Mouse (Mus musculus) heart, embryonic 15.5 days (tissue): ENCODE data around the gene Dpp6. TPM values are rescaled to one million over a fixed set of nuclear protein-coding genes. Genes with fewer than 3 reads are reported as not detected.

Experiments
- ATAC-seq: fragments of 200-750 bp; cut with Nextera tagmentation; replicated peaks from 2 replicates; pipeline ENCODE4 v1.8.0; 2017; ENCODE audit warnings: low read depth, moderate TSS enrichment; ENCODE audit not compliant: insufficient number of reproducible peaks, insufficient read depth, low FRiP score
- H3K27ac ChIP-seq: fragments of 300-500 bp; sonication (generic); 2 replicates; pipeline ENCODE4 v1.5.1; 2015; ENCODE audit warnings: mild to moderate bottlenecking, inconsistent platforms
- H3K27me3 ChIP-seq: fragments of 300-500 bp; sonication (generic); 2 replicates; pipeline ENCODE4 v1.6.1; 2015; ENCODE audit warnings: inconsistent platforms
- H3K36me3 ChIP-seq: fragments of 300-500 bp; sonication (generic); 2 replicates; pipeline ENCODE4 v1.6.1; 2015; ENCODE audit warnings: mild to moderate bottlenecking, inconsistent platforms
- H3K4me1 ChIP-seq: fragments of 300-500 bp; sonication (generic); replicated peaks from 2 replicates; pipeline ENCODE4 v1.6.1; 2015; ENCODE audit warnings: inconsistent platforms
- H3K4me2 ChIP-seq: fragments of 300-500 bp; sonication (generic); 2 replicates; pipeline ENCODE4 v1.6.1; 2015; ENCODE audit warnings: inconsistent platforms, mild to moderate bottlenecking, moderate library complexity
- H3K4me3 ChIP-seq: fragments of 300-500 bp; sonication (generic); 2 replicates; pipeline ENCODE4 v1.5.1; 2015; ENCODE audit warnings: mild to moderate bottlenecking, inconsistent platforms
- H3K9ac ChIP-seq: fragments of 300-500 bp; sonication (generic); 2 replicates; pipeline ENCODE4 v1.6.1; 2015; ENCODE audit warnings: mild to moderate bottlenecking, inconsistent platforms
- H3K9me3 ChIP-seq: fragments of 300-500 bp; sonication (generic); replicated peaks from 2 replicates; pipeline ENCODE4 v1.6.1; 2016; ENCODE audit warnings: inconsistent platforms
- WGBS: fragments of 180-500 bp; shearing (Covaris S2); methylation state at CpG from one replicate; pipeline ENCODE4 v1.1.7; 2015; ENCODE audit warnings: mixed read lengths; 5-methylcytosine and 5-hydroxymethylcytosine counted together
- polyA plus RNA-seq: library from polyadenylated mRNA; unstranded; fragments of >200 nt; fragmentation: Nextera tagmentation; extraction: Ambion mirVana; gene quantifications from 2 replicates; pipeline ENCODE4 v1.2.1, GENCODE M21; 2015

The Dpp6 gene
- polyA plus RNA-seq, 1 experiment from 2014 or later, result 0.47 TPM

- Histone ChIP-seq H3K27me3 (no peaks in the 10 kb centered on the region), H3K4me3 (no peak overlapping the region), H3K36me3 (no peaks in the 10 kb centered on the region), H3K4me1 (no peaks in the 10 kb centered on the region), H3K27ac (no peak overlapping the region), H3K9ac (no peak overlapping the region), H3K9me3 (no peaks in the 10 kb centered on the region), H3K4me2 (no peak overlapping the region)
- no peak for ATAC-seq
Observed at GRCm38 (mm10) chr5:27203131-27203530, 386.1 kb downstream of the Dpp6 start.

- 54% methylated on average over 3 of the region's 3 CpGs for WGBS
- no peaks in the 10 kb centered on the region for H3K4me1 ChIP-seq
- H3K36me3 ChIP-seq, result no peaks in the 10 kb centered on the region
- ATAC-seq, result no peak
- no peaks in the 10 kb centered on the region for H3K9me3 ChIP-seq
- no peak overlapping the region for H3K4me2 ChIP-seq
- no peak overlapping the region for H3K9ac ChIP-seq
- H3K4me3 ChIP-seq, result no peak overlapping the region
- no peaks in the 10 kb centered on the region for H3K27me3 ChIP-seq
- no peak overlapping the region for H3K27ac ChIP-seq
Observed at GRCm38 (mm10) chr5:27204721-27205120, 387.7 kb downstream of the Dpp6 start.

- no peak overlapping the region for H3K27ac ChIP-seq
- no peaks in the 10 kb centered on the region for H3K4me1 ChIP-seq
- H3K9ac ChIP-seq, result no peak overlapping the region
- H3K4me3 ChIP-seq, result no peak overlapping the region
- H3K27me3 ChIP-seq, result no peaks in the 10 kb centered on the region
- WGBS, result 62% methylated on average over 2 of the region's 2 CpGs
- no peaks in the 10 kb centered on the region for H3K9me3 ChIP-seq
- ATAC-seq, result no peak
- no peak overlapping the region for H3K4me2 ChIP-seq
- H3K36me3 ChIP-seq, result no peaks in the 10 kb centered on the region
Observed at GRCm38 (mm10) chr5:27205754-27206153, 388.8 kb downstream of the Dpp6 start.

GRCm38 (mm10) chr5:27206213-27206612, 389.2 kb downstream of the Dpp6 start:
- Histone ChIP-seq H3K4me3 (no peak overlapping the region), H3K9ac (no peak overlapping the region), H3K36me3 (no peaks in the 10 kb centered on the region), H3K9me3 (no peaks in the 10 kb centered on the region), H3K27me3 (no peaks in the 10 kb centered on the region), H3K4me1 (no peaks in the 10 kb centered on the region), H3K27ac (no peak overlapping the region), H3K4me2 (no peak overlapping the region)
- ATAC-seq, result no peak
- 77% methylated on average over 7 of the region's 7 CpGs for WGBS

- 70% methylated on average over 2 of the region's 2 CpGs for WGBS
- Histone ChIP-seq H3K27me3 (no peaks in the 10 kb centered on the region), H3K9me3 (no peaks in the 10 kb centered on the region), H3K4me3 (no peak overlapping the region), H3K4me1 (no peaks in the 10 kb centered on the region), H3K36me3 (no peaks in the 10 kb centered on the region), H3K27ac (no peak overlapping the region), H3K9ac (no peak overlapping the region), H3K4me2 (no peak overlapping the region)
- no peak for ATAC-seq
Observed at GRCm38 (mm10) chr5:27220116-27220515, 403.1 kb downstream of the Dpp6 start.

- Histone ChIP-seq H3K9me3 (no peaks in the 10 kb centered on the region), H3K4me1 (no peaks in the 10 kb centered on the region), H3K27ac (no peak overlapping the region), H3K36me3 (no peaks in the 10 kb centered on the region), H3K4me2 (no peak overlapping the region), H3K4me3 (no peak overlapping the region), H3K27me3 (no peaks in the 10 kb centered on the region), H3K9ac (no peak overlapping the region)
- 82% methylated on average over 3 of the region's 3 CpGs for WGBS
- no peak for ATAC-seq
Observed at GRCm38 (mm10) chr5:27242078-27242477, 425.1 kb downstream of the Dpp6 start.

- WGBS, result 81% methylated on average over 1 of the region's 1 CpGs
- no peak overlapping the region for H3K27ac ChIP-seq
- no peak overlapping the region for H3K4me3 ChIP-seq
- H3K36me3 ChIP-seq, result no peaks in the 10 kb centered on the region
- no peaks in the 10 kb centered on the region for H3K4me1 ChIP-seq
- no peaks in the 10 kb centered on the region for H3K27me3 ChIP-seq
- no peaks in the 10 kb centered on the region for H3K9me3 ChIP-seq
- no peak for ATAC-seq
- H3K9ac ChIP-seq, result no peak overlapping the region
- no peak overlapping the region for H3K4me2 ChIP-seq
Observed at GRCm38 (mm10) chr5:27243226-27243625, 426.2 kb downstream of the Dpp6 start.

- no peaks in the 10 kb centered on the region for H3K36me3 ChIP-seq
- 84% methylated on average over 3 of the region's 3 CpGs for WGBS
- H3K27me3 ChIP-seq, result no peaks in the 10 kb centered on the region
- no peaks in the 10 kb centered on the region for H3K9me3 ChIP-seq
- no peak overlapping the region for H3K4me3 ChIP-seq
- no peak overlapping the region for H3K9ac ChIP-seq
- no peak for ATAC-seq
- H3K4me1 ChIP-seq, result no peaks in the 10 kb centered on the region
- no peak overlapping the region for H3K27ac ChIP-seq
- no peak overlapping the region for H3K4me2 ChIP-seq
Observed at GRCm38 (mm10) chr5:27247793-27248192, 430.8 kb downstream of the Dpp6 start.

- no peak overlapping the region for H3K4me3 ChIP-seq
- H3K27ac ChIP-seq, result no peak overlapping the region
- no peaks in the 10 kb centered on the region for H3K4me1 ChIP-seq
- H3K27me3 ChIP-seq, result no peaks in the 10 kb centered on the region
- WGBS, result 42% methylated on average over 2 of the region's 2 CpGs
- no peaks in the 10 kb centered on the region for H3K9me3 ChIP-seq
- ATAC-seq, result no peak
- no peak overlapping the region for H3K4me2 ChIP-seq
- no peaks in the 10 kb centered on the region for H3K36me3 ChIP-seq
- H3K9ac ChIP-seq, result no peak overlapping the region
Observed at GRCm38 (mm10) chr5:27248685-27249084, 431.7 kb downstream of the Dpp6 start.

- no peaks in the 10 kb centered on the region for H3K27me3 ChIP-seq
- 59% methylated on average over 4 of the region's 4 CpGs for WGBS
- no peak for ATAC-seq
Observed at GRCm38 (mm10) chr5:27249951-27250350, 432.9 kb downstream of the Dpp6 start.

GRCm38 (mm10) chr5:27250906-27251305, 433.9 kb downstream of the Dpp6 start:
- H3K9ac ChIP-seq, result no peak overlapping the region
- H3K4me2 ChIP-seq, result no peak overlapping the region
- ATAC-seq, result no peak
- H3K4me1 ChIP-seq, result no peaks in the 10 kb centered on the region
- no peak overlapping the region for H3K27ac ChIP-seq
- H3K4me3 ChIP-seq, result no peak overlapping the region
- no peaks in the 10 kb centered on the region for H3K27me3 ChIP-seq
- 79% methylated on average over 3 of the region's 3 CpGs for WGBS
- H3K36me3 ChIP-seq, result no peaks in the 10 kb centered on the region
- H3K9me3 ChIP-seq, result no peaks in the 10 kb centered on the region

More at GRCm38 (mm10) chr5:27249951-27250350, 432.9 kb downstream of the Dpp6 start:
- H3K36me3 ChIP-seq, result no peaks in the 10 kb centered on the region
- H3K9ac ChIP-seq, result no peak overlapping the region
- H3K9me3 ChIP-seq, result no peaks in the 10 kb centered on the region
- H3K4me1 ChIP-seq, result no peaks in the 10 kb centered on the region
- no peak overlapping the region for H3K27ac ChIP-seq
- H3K4me2 ChIP-seq, result no peak overlapping the region
- no peak overlapping the region for H3K4me3 ChIP-seq

GRCm38 (mm10) chr5:27251361-27251760, 434.4 kb downstream of the Dpp6 start:
- Histone ChIP-seq H3K9ac (no peak overlapping the region), H3K36me3 (no peaks in the 10 kb centered on the region), H3K4me2 (no peak overlapping the region), H3K27ac (no peak overlapping the region), H3K9me3 (no peaks in the 10 kb centered on the region), H3K4me3 (no peak overlapping the region), H3K4me1 (no peaks in the 10 kb centered on the region), H3K27me3 (no peaks in the 10 kb centered on the region)
- ATAC-seq, result no peak
